Mouse (Mus musculus) heart, embryonic 13.5 days (tissue): ENCODE results near the gene Diras2. TPM values are rescaled to one million over a fixed set of nuclear protein-coding genes. Genes with fewer than 3 reads are reported as not detected.
A peak's percentile ranks its signal among the peaks of the same experiment; 100 is the strongest.
"Not testable (repeated sequence)": the region's sequence is repeated elsewhere in the genome, so short reads cannot be mapped to it uniquely, and the experiment has no call there.

Experiments used
- ATAC-seq: fragments of 200-750 bp; cut with Nextera tagmentation; 2 replicates; pipeline ENCODE4 v1.8.0; 2017; ENCODE audit warnings: moderate TSS enrichment; ENCODE audit not compliant: insufficient number of reproducible peaks, low FRiP score, low TSS enrichment; ENCODE audit errors: extremely low read depth
- H3K27ac ChIP-seq: fragments of 300-500 bp; sonication (generic); replicated peaks from 2 replicates; pipeline ENCODE4 v1.5.1; 2015; ENCODE audit warnings: moderate library complexity, mild to moderate bottlenecking, inconsistent platforms
- H3K27me3 ChIP-seq: fragments of 300-500 bp; sonication (generic); replicated peaks from 2 replicates; pipeline ENCODE4 v1.6.1; 2015; ENCODE audit warnings: mild to moderate bottlenecking, inconsistent platforms
- H3K36me3 ChIP-seq: fragments of 300-500 bp; sonication (generic); 2 replicates; pipeline ENCODE4 v1.6.1; 2015; ENCODE audit warnings: mild to moderate bottlenecking, inconsistent platforms
- H3K4me1 ChIP-seq: fragments of 300-500 bp; sonication (generic); 2 replicates; pipeline ENCODE4 v1.6.1; 2015; ENCODE audit warnings: inconsistent platforms
- H3K4me2 ChIP-seq: fragments of 300-500 bp; sonication (generic); 2 replicates; pipeline ENCODE4 v1.6.1; 2015; ENCODE audit warnings: inconsistent platforms, mild to moderate bottlenecking, moderate library complexity
- H3K4me3 ChIP-seq: fragments of 300-500 bp; sonication (generic); 2 replicates; pipeline ENCODE4 v1.5.1; 2015; ENCODE audit warnings: moderate library complexity, mild to moderate bottlenecking, inconsistent platforms
- H3K9ac ChIP-seq: fragments of 300-500 bp; sonication (generic); 2 replicates; pipeline ENCODE4 v1.6.1; 2015; ENCODE audit warnings: inconsistent platforms, mild to moderate bottlenecking, moderate library complexity
- H3K9me3 ChIP-seq: fragments of 300-500 bp; sonication (generic); 2 replicates; pipeline ENCODE4 v1.6.1; 2016; ENCODE audit warnings: inconsistent platforms
- WGBS: fragments of 180-500 bp; shearing (Covaris S2); methylation state at CpG from one replicate; pipeline ENCODE4 v1.1.7; 2015; ENCODE audit warnings: mixed read lengths; 5-methylcytosine and 5-hydroxymethylcytosine counted together
- polyA plus RNA-seq: library from polyadenylated mRNA; unstranded; fragments of >200 nt; fragmentation: Nextera tagmentation; extraction: Ambion mirVana; gene quantifications from 2 replicates; pipeline ENCODE4 v1.2.1, GENCODE M21; 2015

Diras2 gene
- polyA plus RNA-seq, 1 experiment from 2014 or later, result 0.52 TPM

- no peak for ATAC-seq
- Histone ChIP-seq H3K9me3 (no peaks in the 10 kb centered on the region), H3K27ac (no peak overlapping the region), H3K4me1 (peaks cover 26% of the 10 kb centered on the region), H3K4me3 (no peak overlapping the region), H3K36me3 (no peaks in the 10 kb centered on the region), H3K27me3 (no peaks in the 10 kb centered on the region), H3K4me2 (no peak overlapping the region), H3K9ac (no peak overlapping the region)
- WGBS, result 36% methylated on average over 3 of the region's 3 CpGs
Measured at GRCm38 (mm10) chr13:52516051-52516450, 15.0 kb downstream of the Diras2 start.

DNA sequence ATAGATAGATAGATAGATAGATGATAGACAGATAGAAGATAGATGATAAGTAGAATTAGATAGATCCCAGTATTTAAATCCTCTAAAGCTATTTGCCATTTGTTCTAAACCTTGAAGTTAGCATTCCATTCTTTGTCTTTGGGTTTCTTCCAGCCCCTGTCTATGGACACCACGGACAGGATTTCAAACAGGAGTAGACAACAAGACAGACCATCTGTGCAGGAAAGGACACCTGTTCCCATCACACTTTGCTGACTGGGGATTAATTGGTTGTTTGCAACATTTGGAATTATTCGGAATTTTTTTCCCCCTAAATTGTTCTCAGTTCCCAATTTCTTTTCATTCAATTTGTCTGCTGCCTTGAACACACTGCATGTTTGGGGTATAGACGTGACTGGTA lies 17.5 kb downstream of the Diras2 start:
- no peak overlapping the region for H3K4me3 ChIP-seq
- ATAC-seq, result no peak
- no peak overlapping the region for H3K9ac ChIP-seq
- no peaks in the 10 kb centered on the region for H3K36me3 ChIP-seq
- H3K4me1 ChIP-seq, result peaks cover 34% of the 10 kb centered on the region
- 74% methylated on average over 3 of the region's 3 CpGs for WGBS
- H3K4me2 ChIP-seq, result no peak overlapping the region
- H3K27me3 ChIP-seq, result no peaks in the 10 kb centered on the region
- H3K27ac ChIP-seq, result no peak overlapping the region
- no peaks in the 10 kb centered on the region; the same call in 1 of the 2 replicates for H3K9me3 ChIP-seq

- H3K4me1 ChIP-seq, result peaks cover 34% of the 10 kb centered on the region
- no peak overlapping the region for H3K4me2 ChIP-seq
- no peaks in the 10 kb centered on the region for H3K27me3 ChIP-seq
- H3K27ac ChIP-seq, result no peak overlapping the region
- WGBS, result 17% methylated on average over 5 of the region's 5 CpGs
- no peaks in the 10 kb centered on the region; the same call in 1 of the 2 replicates for H3K9me3 ChIP-seq
- H3K36me3 ChIP-seq, result no peaks in the 10 kb centered on the region
- no peak overlapping the region for H3K4me3 ChIP-seq
- no peak overlapping the region for H3K9ac ChIP-seq
- no peak for ATAC-seq
Measured at GRCm38 (mm10) chr13:52512356-52512755, 18.7 kb downstream of the Diras2 start.

GRCm38 (mm10) chr13:52510172-52510880 lies 20.8 kb downstream of the Diras2 start:
- ATAC-seq, result no peak
- no peak overlapping the region for H3K9ac ChIP-seq
- H3K4me3 ChIP-seq, result no peak overlapping the region
- peaks cover 24% of the 10 kb centered on the region for H3K4me1 ChIP-seq
- H3K36me3 ChIP-seq, result no peaks in the 10 kb centered on the region
- H3K27ac ChIP-seq, result no peak overlapping the region
- H3K27me3 ChIP-seq, result no peaks in the 10 kb centered on the region
- 55% methylated on average over 4 of the region's 4 CpGs for WGBS
- H3K9me3 ChIP-seq, result no peaks in the 10 kb centered on the region; the same call in 1 of the 2 replicates
- H3K4me2 ChIP-seq, result no peak overlapping the region

GRCm38 (mm10) chr13:52507460-52508293 lies 23.4 kb downstream of the Diras2 start:
- H3K27me3 ChIP-seq, result no peaks in the 10 kb centered on the region
- H3K36me3 ChIP-seq, result no peaks in the 10 kb centered on the region
- H3K4me1 ChIP-seq, result peaks cover 32% of the 10 kb centered on the region
- H3K9me3 ChIP-seq, result no peaks in the 10 kb centered on the region; the same call in 1 of the 2 replicates
- H3K4me3 ChIP-seq, result no peak overlapping the region
- ATAC-seq, result no peak
- no peak overlapping the region for H3K4me2 ChIP-seq
- WGBS, result 88% methylated on average over 35 of the region's 35 CpGs
- H3K27ac ChIP-seq, result no peak overlapping the region
- no peak overlapping the region for H3K9ac ChIP-seq

- not testable (repeated sequence) for H3K27ac ChIP-seq, H3K9ac ChIP-seq, ATAC-seq, H3K36me3 ChIP-seq, H3K9me3 ChIP-seq, H3K4me2 ChIP-seq, H3K4me3 ChIP-seq, H3K27me3 ChIP-seq
- 79% methylated on average over 3 of the region's 3 CpGs for WGBS
- H3K4me1 ChIP-seq, result peaks cover 33% of the 10 kb centered on the region
Measured at GRCm38 (mm10) chr13:52506822-52507221, 24.3 kb downstream of the Diras2 start.

GRCm38 (mm10) chr13:52505683-52506285 lies 25.3 kb downstream of the Diras2 start:
- 86% methylated on average over 5 of the region's 5 CpGs for WGBS
- H3K36me3 ChIP-seq, ATAC-seq, H3K4me3 ChIP-seq, H3K9me3 ChIP-seq, H3K27ac ChIP-seq, H3K4me2 ChIP-seq, H3K9ac ChIP-seq, H3K27me3 ChIP-seq: not testable (repeated sequence)
- peaks cover 38% of the 10 kb centered on the region for H3K4me1 ChIP-seq

DNA sequence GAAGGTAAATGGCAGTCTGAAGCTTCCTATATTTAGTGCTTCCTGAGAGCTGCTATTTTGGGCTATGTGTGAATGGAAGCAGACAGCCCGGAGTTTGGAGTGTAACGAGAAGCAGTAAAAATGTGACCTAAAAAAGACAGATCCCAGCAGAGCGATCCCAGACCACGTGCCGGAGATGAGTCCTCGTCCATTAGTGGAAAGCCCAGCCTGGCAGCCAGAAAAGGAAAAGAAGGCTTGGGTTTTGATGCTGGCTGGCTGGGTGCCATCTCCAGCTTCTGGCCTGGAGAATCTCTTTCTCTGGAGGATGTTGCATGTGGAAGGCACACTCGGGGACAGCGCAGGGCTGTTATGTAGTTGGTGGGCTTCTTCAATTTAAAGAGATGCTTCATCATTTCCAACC lies 29.4 kb downstream of the Diras2 start:
- Histone ChIP-seq H3K27me3 (no peaks in the 10 kb centered on the region), H3K4me1 (peaks cover 30% of the 10 kb centered on the region), H3K27ac (peak overlapping the region; percentile 71), H3K36me3 (no peaks in the 10 kb centered on the region), H3K4me3 (no peak overlapping the region), H3K9me3 (no peaks in the 10 kb centered on the region), H3K9ac (no peak overlapping the region), H3K4me2 (peak overlapping the region; percentile 48)
- 17% methylated on average over 8 of the region's 8 CpGs for WGBS
- no peak for ATAC-seq

GRCm38 (mm10) chr13:52497029-52497550 lies 34.0 kb downstream of the Diras2 start:
- Histone ChIP-seq H3K9ac (no peak overlapping the region), H3K4me1 (peaks cover 13% of the 10 kb centered on the region), H3K27ac (no peak overlapping the region), H3K9me3 (no peaks in the 10 kb centered on the region), H3K27me3 (no peaks in the 10 kb centered on the region), H3K4me2 (no peak overlapping the region), H3K4me3 (no peak overlapping the region), H3K36me3 (no peaks in the 10 kb centered on the region)
- ATAC-seq, result no peak
- 50% methylated on average over 4 of the region's 4 CpGs for WGBS

DNA sequence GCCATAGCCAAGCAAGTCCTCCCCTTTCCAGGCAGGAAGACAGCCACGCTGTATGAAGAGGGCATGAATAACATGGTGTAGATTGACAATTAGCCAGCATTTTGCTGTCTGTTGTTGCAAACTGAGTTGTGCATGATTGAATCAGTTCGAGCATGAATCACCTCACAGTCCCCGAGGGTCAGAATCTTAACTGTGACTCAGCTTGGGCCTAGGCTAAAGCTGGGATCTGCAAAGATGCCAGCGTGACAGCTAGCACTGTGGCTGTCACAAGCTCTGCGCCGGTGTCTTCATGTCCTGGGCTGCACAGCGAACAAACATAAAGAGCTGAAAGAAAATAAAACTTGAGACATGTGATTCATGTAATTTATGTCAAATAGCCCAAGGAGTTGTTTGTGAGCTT lies 42.3 kb downstream of the Diras2 start:
- H3K36me3 ChIP-seq, result no peaks in the 10 kb centered on the region
- 88% methylated on average over 7 of the region's 7 CpGs for WGBS
- H3K4me3 ChIP-seq, result no peak overlapping the region
- no peak overlapping the region for H3K9ac ChIP-seq
- H3K9me3 ChIP-seq, result peaks cover 9% of the 10 kb centered on the region; the same call in 1 of the 2 replicates
- ATAC-seq, result no peak
- no peaks in the 10 kb centered on the region for H3K27me3 ChIP-seq
- H3K27ac ChIP-seq, result no peak overlapping the region
- H3K4me2 ChIP-seq, result no peak overlapping the region
- peaks cover under 1% of the 10 kb centered on the region; the same call in 1 of the 2 replicates for H3K4me1 ChIP-seq

GRCm38 (mm10) chr13:52484064-52484463 lies 47.0 kb downstream of the Diras2 start:
- H3K4me2 ChIP-seq, result no peak overlapping the region
- peaks cover 5% of the 10 kb centered on the region; the same call in 1 of the 2 replicates for H3K4me1 ChIP-seq
- no peak overlapping the region for H3K4me3 ChIP-seq
- WGBS, result 51% methylated on average over 4 of the region's 4 CpGs
- ATAC-seq, result peak; percentile 37; the same call in 1 of the 2 replicates
- H3K9me3 ChIP-seq, result peaks cover 4% of the 10 kb centered on the region; the same call in 1 of the 2 replicates
- no peaks in the 10 kb centered on the region for H3K36me3 ChIP-seq
- no peaks in the 10 kb centered on the region for H3K27me3 ChIP-seq
- H3K9ac ChIP-seq, result no peak overlapping the region
- peak overlapping the region; percentile 76 for H3K27ac ChIP-seq
